Mouse (Mus musculus) ES-E14 (cell line): Measurements from ENCODE around the gene Prss8.

Experiments
- HCFC1 ChIP-seq: IDR thresholded peaks from 2 replicates; pipeline ENCODE4 v1.6.1; 2012; ENCODE audit warnings: low read length, inconsistent platforms, borderline replicate concordance; ENCODE audit not compliant: insufficient read depth
- MAFK ChIP-seq: IDR thresholded peaks from 2 replicates; pipeline ENCODE4 v1.6.1; 2014; ENCODE audit warnings: mild to moderate bottlenecking, low read depth, low read length, inconsistent platforms; ENCODE audit not compliant: insufficient read depth
- ZC3H11A ChIP-seq: IDR thresholded peaks from 2 replicates; pipeline ENCODE4 v1.6.1; 2012; ENCODE audit warnings: low read depth, mild to moderate bottlenecking, inconsistent platforms, low read length, borderline replicate concordance
- ZNF384 ChIP-seq: IDR thresholded peaks from 2 replicates; pipeline ENCODE4 v1.6.1; 2012; ENCODE audit warnings: low read depth, low read length, inconsistent platforms

GRCm38 (mm10) chr7:127901772-127902171, 28.1 kb downstream of the Prss8 start:
- TF ChIP-seq ZNF384 (no peak), ZC3H11A (no peak), HCFC1 (no peak), MAFK (no peak)
